Mouse (Mus musculus): ENCODE data around the gene Hpn. TPM values are rescaled to one million over a fixed set of nuclear protein-coding genes. Genes with fewer than 3 reads are reported as not detected.
A peak's percentile ranks its signal among the peaks of the same experiment; 100 is the strongest.

Gene Hpn
- polyA plus RNA-seq, 1 experiment from 2014 or later: 3.0 TPM

GRCm38 (mm10) chr7:31115587-31116043 lies 525 bp upstream of the Hpn start:
- Histone ChIP-seq H3K4me3 (0 out of 2 replicates have a peak overlapping the region, but pooled peaks have one; percentile 9), H3K4me1 (replicated peaks) (peaks cover 35% of the 10 kb centered on the region), H3K27me3 (ENCODE audit: insufficient read depth, poor library complexity, severe bottlenecking) (peaks cover 15% of the 10 kb centered on the region), H3K36me3 (no peaks in the 10 kb centered on the region), H3K27ac (peak overlapping the region; percentile 63), H3K9me3 (no peaks in the 10 kb centered on the region)
- 23% methylated on average over 17 of the region's 17 CpGs for WGBS
- DNase-seq (ENCODE audit: low spot score): peak; percentile 60

DNA sequence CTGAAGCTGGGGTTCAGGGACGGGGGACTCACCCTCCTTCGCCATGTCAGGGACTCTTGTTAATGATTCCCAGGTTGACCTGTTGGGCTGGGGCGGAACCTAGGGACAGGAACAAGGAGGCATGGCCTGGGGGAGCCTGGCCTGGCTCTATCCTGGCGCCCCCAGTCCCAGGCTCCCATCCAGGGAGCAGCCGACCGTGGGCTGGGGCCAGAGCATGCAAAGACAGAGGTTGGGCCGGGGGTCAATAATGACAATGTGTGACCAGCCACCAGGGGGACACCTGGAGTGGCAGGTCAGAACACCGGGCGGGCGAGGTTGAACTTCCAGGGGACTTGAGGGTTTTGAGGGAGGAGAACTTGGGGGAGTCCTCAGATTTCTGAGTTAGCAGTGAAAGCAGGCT lies 444 bp downstream of the Hpn start:
- Histone ChIP-seq H3K4me1 (replicated peaks) (peaks cover 35% of the 10 kb centered on the region), H3K27ac (peak overlapping the region; percentile 63), H3K4me3 (peak overlapping the region; percentile 18; the same call in 1 of the 2 replicates), H3K27me3 (ENCODE audit: insufficient read depth, poor library complexity, severe bottlenecking) (peaks cover 15% of the 10 kb centered on the region), H3K9me3 (no peaks in the 10 kb centered on the region), H3K36me3 (no peaks in the 10 kb centered on the region)
- 48% methylated on average over 10 of the region's 10 CpGs for WGBS
- no peak for DNase-seq (ENCODE audit: low spot score)

- Histone ChIP-seq H3K9me3 (no peaks in the 10 kb centered on the region), H3K4me1 (replicated peaks) (peaks cover 35% of the 10 kb centered on the region), H3K27me3 (ENCODE audit: insufficient read depth, poor library complexity, severe bottlenecking) (peaks cover 15% of the 10 kb centered on the region), H3K36me3 (no peaks in the 10 kb centered on the region), H3K27ac (no peak overlapping the region), H3K4me3 (no peak overlapping the region)
- WGBS: 80% methylated on average over 6 of the region's 6 CpGs
- DNase-seq (ENCODE audit: low spot score): no peak
These were observed 1.3 kb downstream of the Hpn start for GRCm38 (mm10) chr7:31113800-31114199.

DNA sequence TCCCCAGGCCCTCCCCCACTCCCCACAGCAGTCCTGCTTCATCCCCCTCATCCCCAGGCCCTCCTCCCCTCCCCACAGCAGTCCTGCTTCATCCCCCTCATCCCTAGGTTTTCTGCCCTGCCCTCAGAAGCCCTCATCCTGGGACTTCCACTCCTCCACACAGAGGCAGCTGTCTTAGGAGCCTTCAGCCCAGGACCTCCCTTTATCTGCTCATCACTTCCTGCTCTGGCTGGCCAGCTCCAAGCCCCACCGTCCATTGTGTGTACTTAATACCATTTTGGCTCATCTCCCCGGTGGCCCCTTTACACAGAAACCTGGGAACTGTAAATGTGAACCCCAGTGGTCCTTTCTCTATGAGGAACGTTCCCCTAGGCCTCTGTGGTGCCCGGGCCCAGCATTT lies 3.1 kb downstream of the Hpn start:
- no peaks in the 10 kb centered on the region for H3K9me3 ChIP-seq
- no peak overlapping the region for H3K4me3 ChIP-seq
- H3K36me3 ChIP-seq: no peaks in the 10 kb centered on the region
- WGBS: 50% methylated on average over 4 of the region's 4 CpGs
- H3K4me1 ChIP-seq (replicated peaks): peaks cover 34% of the 10 kb centered on the region
- no peak for DNase-seq (ENCODE audit: low spot score)
- peaks cover 15% of the 10 kb centered on the region for H3K27me3 ChIP-seq (ENCODE audit: insufficient read depth, poor library complexity, severe bottlenecking)
- peak overlapping the region; percentile 35; the same call in 1 of the 2 replicates for H3K27ac ChIP-seq

GRCm38 (mm10) chr7:31110861-31111385 lies 4.2 kb downstream of the Hpn start:
- Histone ChIP-seq H3K36me3 (no peaks in the 10 kb centered on the region), H3K27me3 (ENCODE audit: insufficient read depth, poor library complexity, severe bottlenecking) (peaks cover 15% of the 10 kb centered on the region), H3K4me3 (no peak overlapping the region), H3K9me3 (no peaks in the 10 kb centered on the region), H3K4me1 (replicated peaks) (peaks cover 23% of the 10 kb centered on the region), H3K27ac (peak overlapping the region; percentile 8; the same call in 1 of the 2 replicates)
- DNase-seq (ENCODE audit: low spot score): no peak
- WGBS: 89% methylated on average over 15 of the region's 15 CpGs

- Histone ChIP-seq H3K36me3 (no peaks in the 10 kb centered on the region), H3K4me1 (replicated peaks) (peaks cover 15% of the 10 kb centered on the region), H3K9me3 (no peaks in the 10 kb centered on the region), H3K4me3 (no peak overlapping the region), H3K27ac (no peak overlapping the region), H3K27me3 (ENCODE audit: insufficient read depth, poor library complexity, severe bottlenecking) (0 out of 2 replicates have a peak, but pooled peaks cover 6% of the 10 kb centered on the region)
- DNase-seq (ENCODE audit: low spot score): no peak
- WGBS: 88% methylated on average over 5 of the region's 5 CpGs
These were observed 5.3 kb downstream of the Hpn start for GRCm38 (mm10) chr7:31109796-31110195.

- WGBS: 38% methylated on average over 7 of the region's 7 CpGs
- no peaks in the 10 kb centered on the region for H3K27me3 ChIP-seq (ENCODE audit: insufficient read depth, poor library complexity, severe bottlenecking)
- H3K36me3 ChIP-seq: no peaks in the 10 kb centered on the region
- H3K4me1 ChIP-seq (replicated peaks): peaks cover 10% of the 10 kb centered on the region; the same call in 1 of the 2 replicates
- H3K4me3 ChIP-seq: no peak overlapping the region
- H3K9me3 ChIP-seq: no peaks in the 10 kb centered on the region
- no peak for DNase-seq (ENCODE audit: low spot score)
- no peak overlapping the region for H3K27ac ChIP-seq
These were observed 6.0 kb downstream of the Hpn start for GRCm38 (mm10) chr7:31109091-31109490.

GRCm38 (mm10) chr7:31107781-31108180 lies 7.3 kb downstream of the Hpn start:
- no peak for DNase-seq (ENCODE audit: low spot score)
- WGBS: 89% methylated on average over 11 of the region's 11 CpGs
- Histone ChIP-seq H3K9me3 (no peaks in the 10 kb centered on the region), H3K36me3 (no peaks in the 10 kb centered on the region), H3K27me3 (ENCODE audit: insufficient read depth, poor library complexity, severe bottlenecking) (no peaks in the 10 kb centered on the region), H3K4me1 (replicated peaks) (peaks cover 10% of the 10 kb centered on the region; the same call in 1 of the 2 replicates), H3K27ac (no peak overlapping the region), H3K4me3 (no peak overlapping the region)

DNA sequence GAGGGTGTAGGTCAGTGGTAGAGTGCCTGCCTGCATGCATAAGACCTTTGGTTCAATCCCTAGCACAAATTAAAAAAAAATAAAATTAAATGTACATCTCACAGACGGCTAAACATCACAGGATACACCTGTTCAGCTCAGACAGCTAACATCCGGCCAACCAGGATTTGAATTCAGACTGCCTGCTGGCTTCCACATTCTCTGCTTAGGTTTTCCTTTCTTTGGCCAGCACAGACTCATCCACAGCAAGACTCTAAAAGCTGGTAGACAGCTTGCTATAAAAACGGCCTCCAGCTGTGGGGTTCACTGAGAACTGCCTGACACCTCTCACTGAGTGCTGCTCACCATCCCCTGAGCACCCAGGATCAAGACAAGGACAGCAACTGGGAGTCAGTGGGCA lies 8.9 kb downstream of the Hpn start:
- 66% methylated on average over 3 of the region's 3 CpGs for whole genome bisulfite sequencing
- Histone ChIP-seq H3K27me3 (ENCODE audit: insufficient read depth, poor library complexity, severe bottlenecking) (no peaks in the 10 kb centered on the region), H3K9me3 (no peaks in the 10 kb centered on the region), H3K4me3 (no peak overlapping the region), H3K27ac (no peak overlapping the region), H3K36me3 (no peaks in the 10 kb centered on the region), H3K4me1 (replicated peaks) (peaks cover 4% of the 10 kb centered on the region; the same call in 1 of the 2 replicates)
- no peak for DNase-seq (ENCODE audit: low spot score)

DNA sequence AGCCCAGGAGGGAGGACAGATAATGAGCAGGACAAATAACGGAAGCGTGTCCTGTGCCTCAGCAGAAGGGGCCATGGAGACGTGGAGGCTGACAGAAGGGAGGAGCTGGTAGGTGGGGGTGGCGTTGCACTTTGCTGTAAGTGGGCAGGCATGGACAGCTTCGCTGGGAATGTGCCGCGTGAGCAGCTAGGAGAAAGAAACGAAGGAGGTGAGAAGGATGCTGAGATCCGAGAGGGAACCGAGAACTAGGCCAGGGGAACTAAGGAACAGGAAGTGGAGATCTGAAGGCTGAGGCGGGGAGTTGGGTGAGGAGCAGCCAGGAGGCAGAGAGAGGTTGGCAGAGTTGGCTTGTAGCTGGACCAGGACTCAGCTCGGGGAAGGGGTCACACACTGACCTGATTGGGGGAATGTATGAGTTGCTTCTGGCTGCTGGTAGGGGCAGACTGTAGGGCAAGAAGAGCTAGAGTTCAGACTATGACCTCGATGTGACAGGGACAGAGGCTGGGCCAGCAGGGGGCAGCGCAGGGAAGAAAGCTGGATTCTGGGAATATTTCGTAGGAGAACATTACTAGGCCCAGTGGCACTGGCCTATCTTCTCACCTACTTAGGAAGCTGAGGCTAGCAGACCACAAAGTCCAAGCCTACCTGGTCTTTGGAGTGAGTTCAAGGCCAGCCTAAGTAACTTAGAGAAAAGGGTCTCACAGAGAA lies 9.9 kb downstream of the Hpn start:
- 71% methylated on average over 15 of the region's 15 CpGs for WGBS
- no peaks in the 10 kb centered on the region for H3K9me3 ChIP-seq
- no peaks in the 10 kb centered on the region for H3K36me3 ChIP-seq
- no peaks in the 10 kb centered on the region for H3K27me3 ChIP-seq (ENCODE audit: insufficient read depth, poor library complexity, severe bottlenecking)
- H3K27ac ChIP-seq: no peak overlapping the region
- no peak overlapping the region for H3K4me3 ChIP-seq
- DNase-seq (ENCODE audit: low spot score): peak; percentile 54
- peaks cover 4% of the 10 kb centered on the region; the same call in 1 of the 2 replicates for H3K4me1 ChIP-seq (replicated peaks)

DNA sequence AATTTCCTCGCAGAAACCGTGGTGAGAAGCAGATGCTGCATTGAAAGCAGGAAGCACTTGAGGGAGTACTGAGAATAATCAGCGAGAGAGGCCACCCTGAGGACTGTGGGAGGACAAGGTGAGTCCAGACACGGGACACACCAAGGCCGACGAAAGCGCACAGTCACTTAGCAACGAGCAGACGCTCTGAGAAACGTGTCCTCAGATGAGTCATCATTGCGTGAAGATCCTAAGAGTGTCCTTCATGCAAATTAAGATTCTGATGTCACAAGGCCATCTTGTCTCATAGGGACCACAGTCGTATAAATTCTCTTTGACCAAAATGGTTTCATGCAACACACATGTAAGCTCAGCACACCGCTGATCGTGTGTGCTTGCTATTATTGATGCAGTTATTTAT lies 14.3 kb downstream of the Hpn start:
- H3K27ac ChIP-seq: no peak overlapping the region
- H3K4me3 ChIP-seq: no peak overlapping the region
- no peaks in the 10 kb centered on the region for H3K36me3 ChIP-seq
- no peak for DNase-seq (ENCODE audit: low spot score)
- H3K4me1 ChIP-seq (replicated peaks): peaks cover 9% of the 10 kb centered on the region
- peaks cover 3% of the 10 kb centered on the region; the same call in 1 of the 2 replicates for H3K9me3 ChIP-seq
- WGBS: 84% methylated on average over 14 of the region's 14 CpGs
- H3K27me3 ChIP-seq (ENCODE audit: insufficient read depth, poor library complexity, severe bottlenecking): no peaks in the 10 kb centered on the region

DNA sequence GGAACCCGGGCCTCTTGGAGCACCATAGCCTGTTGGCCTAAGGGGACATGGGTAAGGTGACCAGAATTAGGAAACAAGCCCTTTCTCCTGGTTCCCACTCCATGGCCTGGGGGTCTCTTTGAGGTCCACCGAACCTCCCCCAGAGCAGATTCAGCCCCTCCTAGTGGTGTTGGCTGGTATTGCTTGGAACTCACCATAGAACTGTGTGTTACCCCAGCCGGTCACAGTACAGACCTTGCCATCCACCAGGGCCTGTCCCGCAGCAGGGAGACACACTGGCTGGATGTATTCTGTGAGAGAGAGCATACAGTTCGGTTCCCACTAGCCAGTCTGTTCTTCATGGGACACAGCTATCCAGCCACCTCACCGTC lies 15.5 kb downstream of the Hpn start:
- Histone ChIP-seq H3K4me1 (replicated peaks) (peaks cover 5% of the 10 kb centered on the region; the same call in 1 of the 2 replicates), H3K27ac (no peak overlapping the region), H3K9me3 (peaks cover 3% of the 10 kb centered on the region; the same call in 1 of the 2 replicates), H3K36me3 (no peaks in the 10 kb centered on the region), H3K4me3 (no peak overlapping the region), H3K27me3 (ENCODE audit: insufficient read depth, poor library complexity, severe bottlenecking) (no peaks in the 10 kb centered on the region)
- 86% methylated on average over 6 of the region's 6 CpGs for WGBS
- DNase-seq (ENCODE audit: low spot score): no peak
